Mouse (Mus musculus): ENCODE results near the gene Zfp579.

DNA sequence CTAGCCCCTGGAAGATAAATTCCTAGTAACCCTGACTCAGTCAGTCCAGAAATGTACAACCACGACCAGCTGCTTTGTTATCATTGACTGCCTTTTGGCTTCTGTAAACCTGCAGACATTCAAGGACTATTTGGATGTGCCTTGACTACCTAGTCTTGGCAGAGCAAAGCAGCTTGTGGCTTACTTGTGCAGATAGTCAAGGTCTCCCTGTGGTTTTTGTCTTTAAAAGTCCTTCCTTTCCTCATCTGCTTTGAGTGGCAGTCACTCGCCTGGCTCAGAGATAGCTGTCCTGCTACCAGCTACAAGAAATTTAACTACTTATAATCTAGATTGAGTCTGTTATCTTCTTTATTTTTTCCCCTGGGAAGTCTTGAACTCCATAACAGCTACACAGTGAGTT, 49.0 kb upstream of the Zfp579 start:
- no peak for TF ChIP-seq CHD2 (IDR thresholded peaks at IDR 0.05; ENCODE audit: low read length)
- TF ChIP-seq UBTF (IDR thresholded peaks at IDR 0.05; ENCODE audit: borderline replicate concordance, insufficient read depth, low read depth, low read length) = no peak
- TF ChIP-seq MAZ (IDR thresholded peaks at IDR 0.05; ENCODE audit: low read depth, low read length) = no peak
- TF ChIP-seq ELF1 (IDR thresholded peaks at IDR 0.05; ENCODE audit: low read depth, low read length) = no peak
- no peak for TF ChIP-seq CTCF (IDR thresholded peaks at IDR 0.05 in 2 of 3, conservative IDR thresholded peaks at IDR 0.05 in 1 of 3; ENCODE audit: control insufficient read depth in 1 of 3, insufficient read depth in 1 of 3, low read depth in 2 of 3, low read length in 3 of 3, poor library complexity in 1 of 3, severe bottlenecking in 1 of 3)
- no peak for TF ChIP-seq GATA1 (IDR thresholded peaks at IDR 0.05; ENCODE audit: low read depth, low read length)
- TF ChIP-seq ETS1 (IDR thresholded peaks at IDR 0.05; ENCODE audit: low read depth, low read length) = peak; percentile 44; the same call in 1 of the 2 replicates
- TF ChIP-seq POLR2A (IDR thresholded peaks at IDR 0.05; ENCODE audit: control insufficient read depth in 1 of 2, insufficient read depth in 1 of 2, low read depth in 1 of 2, low read length in 2 of 2, poor library complexity in 1 of 2) = no peak
- TF ChIP-seq JUND (IDR thresholded peaks at IDR 0.05; ENCODE audit: low read depth, low read length) = no peak
- no peak for TF ChIP-seq MEF2A (IDR thresholded peaks at IDR 0.05; ENCODE audit: extremely low read depth, insufficient replicate concordance, low read depth, low read length, poor library complexity, severe bottlenecking)
- TF ChIP-seq HCFC1 (IDR thresholded peaks at IDR 0.05; ENCODE audit: low read depth, low read length) = no peak

Measured in MEL (cell line).